Mouse (Mus musculus) neural tube, embryonic 14.5 days (tissue): Measurements from ENCODE around the gene Dpy19l1. TPM values are rescaled to one million over a fixed set of nuclear protein-coding genes. Genes with fewer than 3 reads are reported as not detected.

Source experiments
- ATAC-seq: fragments of 200-750 bp; cut with Nextera tagmentation; 2 replicates; pipeline ENCODE4 v1.8.0; 2017; ENCODE audit warnings: low read depth, mild to moderate bottlenecking, moderate TSS enrichment, moderate library complexity
- H3K27ac ChIP-seq: fragments of 300-500 bp; sonication (generic); 2 replicates; pipeline ENCODE4 v1.5.1; 2014; ENCODE audit warnings: low read depth, mild to moderate bottlenecking, control low read depth, low read length, moderate library complexity, mixed read lengths
- H3K27me3 ChIP-seq: fragments of 300-500 bp; sonication (generic); 2 replicates; pipeline ENCODE4 v1.6.1; 2014; ENCODE audit warnings: low read length; ENCODE audit not compliant: control insufficient read depth, insufficient read depth
- H3K36me3 ChIP-seq: fragments of 300-500 bp; sonication (generic); 2 replicates; pipeline ENCODE4 v1.6.1; 2014; ENCODE audit warnings: low read length, mixed read lengths; ENCODE audit not compliant: control insufficient read depth, insufficient read depth
- H3K4me1 ChIP-seq: fragments of 300-500 bp; sonication (generic); 2 replicates; pipeline ENCODE4 v1.6.1; 2014; ENCODE audit warnings: low read length; ENCODE audit not compliant: control insufficient read depth, insufficient read depth
- H3K4me2 ChIP-seq: fragments of 300-500 bp; sonication (generic); 2 replicates; pipeline ENCODE4 v1.6.1; 2014; ENCODE audit warnings: mild to moderate bottlenecking, low read depth, low read length, control low read depth
- H3K4me3 ChIP-seq: fragments of 300-500 bp; sonication (generic); 2 replicates; pipeline ENCODE4 v1.5.1; 2014; ENCODE audit warnings: low read depth, low read length, control low read depth, mixed read lengths
- H3K9ac ChIP-seq: fragments of 300-500 bp; sonication (generic); replicated peaks from 2 replicates; pipeline ENCODE4 v1.6.1; 2014; ENCODE audit warnings: low read depth, mild to moderate bottlenecking, control low read depth, low read length, mixed read lengths
- H3K9me3 ChIP-seq: fragments of 300-500 bp; sonication (generic); 2 replicates; pipeline ENCODE4 v1.6.1; 2016; ENCODE audit warnings: low read length; ENCODE audit not compliant: control insufficient read depth
- WGBS: fragments of 180-500 bp; shearing (Covaris S2); extraction: QIAGEN DNeasy Blood & Tissue Kit; methylation state at CpG from one replicate; pipeline ENCODE4 v1.1.7; 2014; 5-methylcytosine and 5-hydroxymethylcytosine counted together
- polyA plus RNA-seq: library from polyadenylated mRNA; unstranded; fragments of >200 nt; fragmentation: Nextera tagmentation; extraction: Ambion mirVana; gene quantifications from 2 replicates; pipeline ENCODE4 v1.2.1, GENCODE M21; 2014

Gene Dpy19l1
- 12.7 and 13.1 TPM in 2 replicates for polyA plus RNA-seq

GRCm38 (mm10) chr9:24503067-24503857 lies at the start of gene Dpy19l1:
Dpy19l1 (minus strand) TSS chr9:24503140.
- no peaks in the 10 kb centered on the region for H3K36me3 ChIP-seq
- peak within 1 kb of the TSS; percentile 75 for H3K4me2 ChIP-seq
- H3K9me3 ChIP-seq: no peaks in the 10 kb centered on the region
- H3K27ac ChIP-seq: peak within 1 kb of the TSS; percentile 87
- H3K4me1 ChIP-seq: 0 out of 2 replicates have a peak, but pooled peaks cover 2% of the 10 kb centered on the region
- ATAC-seq: peak; percentile 98
- peak within 1 kb of the TSS; percentile 73 for H3K9ac ChIP-seq
- H3K4me3 ChIP-seq: peak within 1 kb of the TSS; percentile 70
- H3K27me3 ChIP-seq: no peaks in the 10 kb centered on the region
- 0% methylated on average over 79 of the region's 99 CpGs for WGBS

GRCm38 (mm10) chr9:24538159-24538558 lies 35.2 kb upstream of the Dpy19l1 start:
- 50% methylated on average over 2 of the region's 2 CpGs for WGBS
- Histone ChIP-seq H3K4me3 (no peak overlapping the region), H3K4me2 (no peak overlapping the region), H3K27me3 (no peaks in the 10 kb centered on the region), H3K9ac (no peak overlapping the region), H3K4me1 (no peaks in the 10 kb centered on the region), H3K27ac (no peak overlapping the region), H3K9me3 (no peaks in the 10 kb centered on the region), H3K36me3 (no peaks in the 10 kb centered on the region)
- no peak for ATAC-seq

- peak; percentile 92 for ATAC-seq
- Histone ChIP-seq H3K4me2 (no peak overlapping the region), H3K27me3 (no peaks in the 10 kb centered on the region), H3K9me3 (no peaks in the 10 kb centered on the region), H3K36me3 (no peaks in the 10 kb centered on the region), H3K4me3 (no peak overlapping the region), H3K4me1 (no peaks in the 10 kb centered on the region), H3K9ac (no peak overlapping the region), H3K27ac (no peak overlapping the region)
- 59% methylated on average over 10 of the region's 10 CpGs for WGBS
Measured at GRCm38 (mm10) chr9:24516575-24517139, 13.7 kb upstream of the Dpy19l1 start.

DNA sequence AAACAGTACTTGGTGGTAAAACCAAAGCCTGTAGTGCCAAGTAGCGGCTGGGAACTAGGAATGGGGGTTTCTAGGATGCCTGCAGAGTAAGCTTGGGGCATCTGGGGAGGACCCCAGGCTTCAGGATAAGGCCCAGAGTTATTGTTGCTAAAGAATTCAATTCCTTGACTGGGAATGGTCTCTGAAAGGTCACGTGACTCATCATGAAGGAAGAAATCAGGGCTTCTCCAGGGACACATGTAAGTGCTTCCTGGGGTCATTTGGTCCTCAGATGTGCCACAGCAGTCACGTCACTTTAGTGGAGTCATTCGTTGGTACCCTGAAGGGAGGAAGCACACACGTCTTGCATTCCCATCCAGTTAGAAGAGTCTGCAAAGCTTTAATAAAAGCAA lies 11.1 kb upstream of the Dpy19l1 start:
- ATAC-seq: no peak
- 76% methylated on average over 5 of the region's 5 CpGs for WGBS
- H3K4me1 ChIP-seq: no peaks in the 10 kb centered on the region
- no peaks in the 10 kb centered on the region for H3K9me3 ChIP-seq
- no peaks in the 10 kb centered on the region for H3K36me3 ChIP-seq
- no peaks in the 10 kb centered on the region for H3K27me3 ChIP-seq
- no peak overlapping the region for H3K4me2 ChIP-seq
- H3K4me3 ChIP-seq: no peak overlapping the region
- no peak overlapping the region for H3K27ac ChIP-seq
- no peak overlapping the region for H3K9ac ChIP-seq

- no peak overlapping the region for H3K4me2 ChIP-seq
- H3K4me3 ChIP-seq: no peak overlapping the region
- WGBS: 79% methylated on average over 9 of the region's 9 CpGs
- H3K27me3 ChIP-seq: no peaks in the 10 kb centered on the region
- H3K9me3 ChIP-seq: no peaks in the 10 kb centered on the region
- no peak for ATAC-seq
- H3K4me1 ChIP-seq: no peaks in the 10 kb centered on the region
- H3K36me3 ChIP-seq: no peaks in the 10 kb centered on the region
- H3K27ac ChIP-seq: no peak overlapping the region
- H3K9ac ChIP-seq: no peak overlapping the region
Measured at GRCm38 (mm10) chr9:24513290-24514077, 10.5 kb upstream of the Dpy19l1 start.

DNA sequence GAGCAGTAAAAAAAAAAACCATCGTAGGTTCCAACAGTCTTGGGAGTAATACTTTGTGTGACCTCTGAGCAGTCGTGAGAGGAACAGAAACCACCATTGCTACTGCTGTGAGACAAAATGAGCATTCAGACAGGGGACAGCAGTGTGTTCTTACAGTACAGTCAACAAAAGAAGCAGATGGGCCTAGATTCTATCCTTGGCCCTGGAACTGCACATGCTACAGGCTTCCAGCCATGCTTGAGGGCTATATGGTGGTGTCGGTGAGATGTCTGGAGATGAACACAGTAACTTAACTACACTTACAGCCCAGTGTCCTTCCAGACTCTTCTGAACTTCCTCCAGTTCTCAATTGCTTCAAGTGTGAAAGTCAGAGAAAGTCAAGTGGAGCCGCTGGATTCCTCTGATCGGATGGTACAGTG lies 9.2 kb upstream of the Dpy19l1 start:
- Histone ChIP-seq H3K27ac (no peak overlapping the region), H3K9me3 (no peaks in the 10 kb centered on the region), H3K27me3 (no peaks in the 10 kb centered on the region), H3K4me3 (no peak overlapping the region), H3K4me1 (no peaks in the 10 kb centered on the region), H3K4me2 (no peak overlapping the region), H3K9ac (no peak overlapping the region), H3K36me3 (no peaks in the 10 kb centered on the region)
- 87% methylated on average over 5 of the region's 5 CpGs for WGBS
- no peak for ATAC-seq

DNA sequence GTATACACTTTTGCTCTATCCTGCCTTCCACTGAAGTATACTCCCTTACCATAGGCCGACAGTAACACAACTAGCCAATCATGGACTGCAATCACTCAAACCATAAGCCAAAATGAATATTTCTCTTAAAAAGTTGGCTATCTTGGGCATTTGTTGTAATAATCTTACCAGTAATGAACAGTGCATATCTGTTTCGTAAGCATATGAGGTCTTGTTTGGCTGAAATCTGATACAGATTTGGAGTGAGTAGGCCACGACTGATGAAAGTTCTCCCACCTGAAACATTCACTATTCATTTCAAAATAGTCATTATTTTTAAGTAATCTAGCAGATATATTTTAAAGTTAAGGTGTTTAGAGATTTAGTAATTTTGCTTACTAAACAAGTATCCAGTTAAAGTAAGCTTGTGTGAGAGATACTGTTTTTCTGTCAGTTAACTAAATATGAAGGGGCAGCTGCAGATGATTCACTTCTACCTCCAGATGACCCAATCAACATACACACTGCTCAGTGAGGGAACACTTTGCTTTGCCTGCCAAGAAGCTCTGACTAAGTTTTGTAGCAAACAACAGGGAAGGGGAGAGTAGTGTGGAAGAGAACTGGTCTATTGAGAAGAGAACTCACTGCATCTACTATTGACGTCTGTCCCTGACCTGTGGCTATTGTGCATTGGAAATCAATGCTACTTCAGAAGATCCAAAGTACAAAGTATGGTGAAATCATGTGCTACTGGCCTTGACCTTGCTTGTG lies 8.6 kb upstream of the Dpy19l1 start:
- Histone ChIP-seq H3K9me3 (no peaks in the 10 kb centered on the region), H3K27ac (no peak overlapping the region), H3K4me2 (no peak overlapping the region), H3K27me3 (no peaks in the 10 kb centered on the region), H3K4me1 (no peaks in the 10 kb centered on the region), H3K36me3 (no peaks in the 10 kb centered on the region), H3K9ac (no peak overlapping the region), H3K4me3 (no peak overlapping the region)
- ATAC-seq: no peak
- 86% methylated on average over 4 of the region's 4 CpGs for WGBS

- 90% methylated on average over 4 of the region's 4 CpGs for WGBS
- H3K4me1 ChIP-seq: no peaks in the 10 kb centered on the region
- H3K4me3 ChIP-seq: no peak overlapping the region
- no peaks in the 10 kb centered on the region for H3K9me3 ChIP-seq
- H3K27ac ChIP-seq: no peak overlapping the region
- no peak overlapping the region for H3K9ac ChIP-seq
- no peaks in the 10 kb centered on the region for H3K36me3 ChIP-seq
- ATAC-seq: no peak
- no peak overlapping the region for H3K4me2 ChIP-seq
- no peaks in the 10 kb centered on the region for H3K27me3 ChIP-seq
Measured at GRCm38 (mm10) chr9:24508880-24509279, 5.9 kb upstream of the Dpy19l1 start.
